Mouse (Mus musculus) adrenal gland, postnatal 14 days (tissue): ENCODE data around the gene Bnip1. TPM values are rescaled to one million over a fixed set of nuclear protein-coding genes. Genes with fewer than 3 reads are reported as not detected.

Experiments used
- DNase-seq: peaks from one replicate; pipeline ENCODE4 v3.0.0; 2021; ENCODE audit warnings: mixed read lengths
- total RNA-seq: library from RNA; stranded (reverse); gene quantifications from 2 replicates; pipeline ENCODE4 v1.2.3, GENCODE M21; 2021

Bnip1 gene
- total RNA-seq, 1 experiment from 2014 or later, result 21.6 TPM

- DNase-seq, result no peak
These were observed 12.4 kb downstream of the Bnip1 start for GRCm38 (mm10) chr17:26793068-26793765.

GRCm38 (mm10) chr17:26794744-26795143 is 13.9 kb downstream of the Bnip1 start:
- peak; percentile 80 for DNase-seq

- no peak for DNase-seq
These were observed 14.5 kb downstream of the Bnip1 start for GRCm38 (mm10) chr17:26795386-26795785.

GRCm38 (mm10) chr17:26797379-26798128 is 16.7 kb downstream of the Bnip1 start:
- no peak for DNase-seq

GRCm38 (mm10) chr17:26802886-26803285 is 22.0 kb downstream of the Bnip1 start:
- DNase-seq, result no peak

- no peak for DNase-seq
These were observed 31.7 kb downstream of the Bnip1 start for GRCm38 (mm10) chr17:26812607-26813006.

- DNase-seq, result no peak
These were observed 32.6 kb downstream of the Bnip1 start for GRCm38 (mm10) chr17:26813497-26813896.

- DNase-seq, result no peak
These were observed 35.9 kb downstream of the Bnip1 start for GRCm38 (mm10) chr17:26816810-26817209.

- no peak for DNase-seq
These were observed 36.9 kb downstream of the Bnip1 start for GRCm38 (mm10) chr17:26817776-26818175.

- no peak for DNase-seq
These were observed 45.3 kb downstream of the Bnip1 start for GRCm38 (mm10) chr17:26826131-26826530.

GRCm38 (mm10) chr17:26833806-26834205 is 52.9 kb downstream of the Bnip1 start:
- DNase-seq, result no peak

- DNase-seq, result no peak
These were observed 53.6 kb downstream of the Bnip1 start for GRCm38 (mm10) chr17:26834302-26834965.

- DNase-seq, result no peak
These were observed 54.3 kb downstream of the Bnip1 start for GRCm38 (mm10) chr17:26834966-26835755.

- no peak for DNase-seq
These were observed 55.1 kb downstream of the Bnip1 start for GRCm38 (mm10) chr17:26835956-26836355.

GRCm38 (mm10) chr17:26836377-26836776 is 55.5 kb downstream of the Bnip1 start:
- no peak for DNase-seq

- DNase-seq, result no peak
These were observed 56.1 kb downstream of the Bnip1 start for GRCm38 (mm10) chr17:26836786-26837545.

GRCm38 (mm10) chr17:26837546-26837985 is 56.7 kb downstream of the Bnip1 start:
- no peak for DNase-seq

GRCm38 (mm10) chr17:26838191-26838910 is 57.5 kb downstream of the Bnip1 start:
- no peak for DNase-seq

GRCm38 (mm10) chr17:26838911-26839717 is 58.2 kb downstream of the Bnip1 start:
- no peak for DNase-seq
